Mouse (Mus musculus): ENCODE data around the gene Apom.

GRCm38 (mm10) chr17:35132174-35132560 lies 317 bp upstream of the Apom start:
- TF ChIP-seq CTCF (IDR thresholded peaks at IDR 0.05; ENCODE audit: extremely low read depth, insufficient read depth, insufficient read length, insufficient replicate concordance) = no peak
- TF ChIP-seq POLR2A (IDR thresholded peaks at IDR 0.05; ENCODE audit: low read depth, low read length) = no peak

All from spleen, adult 2 months (tissue).